Mouse (Mus musculus) liver, embryonic 15.5 days (tissue): ENCODE data around the gene Trim69. TPM values are rescaled to one million over a fixed set of nuclear protein-coding genes. Genes with fewer than 3 reads are reported as not detected.

ENCODE experiments used
- ATAC-seq: fragments of 200-750 bp; cut with Nextera tagmentation; 2 replicates; pipeline ENCODE4 v1.8.0; 2017; ENCODE audit warnings: moderate number of reproducible peaks, mild to moderate bottlenecking, moderate library complexity; ENCODE audit not compliant: insufficient read depth
- H3K27ac ChIP-seq: fragments of 300-500 bp; sonication (generic); replicated peaks from 2 replicates; pipeline ENCODE4 v1.5.1; 2015; ENCODE audit warnings: mild to moderate bottlenecking, inconsistent platforms
- H3K27me3 ChIP-seq: fragments of 300-500 bp; sonication (generic); 2 replicates; pipeline ENCODE4 v1.6.1; 2015; ENCODE audit warnings: mild to moderate bottlenecking, inconsistent platforms
- H3K36me3 ChIP-seq: fragments of 300-500 bp; sonication (generic); replicated peaks from 2 replicates; pipeline ENCODE4 v1.6.1; 2015; ENCODE audit warnings: moderate library complexity, mild to moderate bottlenecking, inconsistent platforms
- H3K4me1 ChIP-seq: fragments of 300-500 bp; sonication (generic); replicated peaks from 2 replicates; pipeline ENCODE4 v1.6.1; 2015; ENCODE audit warnings: inconsistent platforms
- H3K4me2 ChIP-seq: fragments of 300-500 bp; sonication (generic); 2 replicates; pipeline ENCODE4 v1.6.1; 2015; ENCODE audit warnings: moderate library complexity, mild to moderate bottlenecking, inconsistent platforms
- H3K4me3 ChIP-seq: fragments of 300-500 bp; sonication (generic); replicated peaks from 2 replicates; pipeline ENCODE4 v1.5.1; 2015; ENCODE audit warnings: mild to moderate bottlenecking, inconsistent platforms
- H3K9ac ChIP-seq: fragments of 300-500 bp; sonication (generic); 2 replicates; pipeline ENCODE4 v1.6.1; 2015; ENCODE audit warnings: moderate library complexity, mild to moderate bottlenecking, inconsistent platforms
- H3K9me3 ChIP-seq: fragments of 300-500 bp; sonication (generic); replicated peaks from 2 replicates; pipeline ENCODE4 v1.6.1; 2016; ENCODE audit warnings: inconsistent platforms
- WGBS: fragments of 180-500 bp; shearing (Covaris S2); methylation state at CpG from one replicate; pipeline ENCODE4 v1.1.7; 2015; ENCODE audit warnings: mixed read lengths; ENCODE audit not compliant: insufficient replicate concordance; 5-methylcytosine and 5-hydroxymethylcytosine counted together
- polyA plus RNA-seq: library from polyadenylated mRNA; unstranded; fragments of >200 nt; fragmentation: Nextera tagmentation; extraction: Ambion mirVana; gene quantifications from 2 replicates; pipeline ENCODE4 v1.2.1, GENCODE M21; 2015

The Trim69 gene
- polyA plus RNA-seq, 1 experiment from 2014 or later, result not detected

GRCm38 (mm10) chr2:122171292-122171691, 10.8 kb downstream of the Trim69 start:
- H3K4me2 ChIP-seq, result no peak overlapping the region
- no peak overlapping the region for H3K27ac ChIP-seq
- no peak overlapping the region for H3K4me3 ChIP-seq
- WGBS, result 45% methylated on average over 6 of the region's 6 CpGs
- no peak for ATAC-seq
- no peaks in the 10 kb centered on the region for H3K4me1 ChIP-seq
- H3K9ac ChIP-seq, result no peak overlapping the region
- no peaks in the 10 kb centered on the region for H3K36me3 ChIP-seq
- H3K27me3 ChIP-seq, result no peaks in the 10 kb centered on the region
- H3K9me3 ChIP-seq, result no peaks in the 10 kb centered on the region

- Histone ChIP-seq H3K27ac (no peak overlapping the region), H3K36me3 (no peaks in the 10 kb centered on the region), H3K4me3 (no peak overlapping the region), H3K4me1 (no peaks in the 10 kb centered on the region), H3K4me2 (no peak overlapping the region), H3K9me3 (no peaks in the 10 kb centered on the region), H3K9ac (no peak overlapping the region), H3K27me3 (no peaks in the 10 kb centered on the region)
- ATAC-seq, result no peak
- 79% methylated on average over 2 of the region's 2 CpGs for WGBS
Measured at GRCm38 (mm10) chr2:122172188-122172587, 11.7 kb downstream of the Trim69 start.

- no peak for ATAC-seq
- WGBS, result 56% methylated on average over 8 of the region's 8 CpGs
Measured at GRCm38 (mm10) chr2:122180051-122180822, 19.7 kb downstream of the Trim69 start.

GRCm38 (mm10) chr2:122185086-122185485, 24.6 kb downstream of the Trim69 start:
- 56% methylated on average over 4 of the region's 4 CpGs for WGBS
- H3K9ac ChIP-seq, result no peak overlapping the region
- ATAC-seq, result no peak
- H3K9me3 ChIP-seq, result no peaks in the 10 kb centered on the region
- no peak overlapping the region for H3K4me3 ChIP-seq
- no peak overlapping the region for H3K4me2 ChIP-seq
- H3K36me3 ChIP-seq, result no peaks in the 10 kb centered on the region
- H3K4me1 ChIP-seq, result no peaks in the 10 kb centered on the region
- H3K27ac ChIP-seq, result no peak overlapping the region
- H3K27me3 ChIP-seq, result no peaks in the 10 kb centered on the region

More at GRCm38 (mm10) chr2:122180051-122180822, 19.7 kb downstream of the Trim69 start:
- Histone ChIP-seq H3K4me2 (no peak overlapping the region), H3K27me3 (no peaks in the 10 kb centered on the region), H3K9ac (no peak overlapping the region), H3K36me3 (no peaks in the 10 kb centered on the region), H3K4me1 (no peaks in the 10 kb centered on the region), H3K9me3 (no peaks in the 10 kb centered on the region), H3K4me3 (no peak overlapping the region), H3K27ac (no peak overlapping the region)

GRCm38 (mm10) chr2:122186106-122186505, 25.6 kb downstream of the Trim69 start, which contains the start of the genes Patl2 and Terb2:
Patl2 (minus strand) TSS chr2:122186189.
Terb2 (plus strand) TSS chr2:122186272.
- 79% methylated on average over 17 of the region's 17 CpGs for WGBS
- Histone ChIP-seq H3K27me3 (no peaks in the 10 kb centered on the region), H3K4me3 (no peak within 1 kb of the TSS), H3K27ac (no peak within 1 kb of the TSS), H3K4me1 (no peaks in the 10 kb centered on the region), H3K9me3 (no peaks in the 10 kb centered on the region), H3K4me2 (no peak within 1 kb of the TSS), H3K36me3 (no peaks in the 10 kb centered on the region), H3K9ac (no peak within 1 kb of the TSS)
- ATAC-seq, result no peak

GRCm38 (mm10) chr2:122186751-122187150, 26.3 kb downstream of the Trim69 start:
- ATAC-seq, result no peak
- no peaks in the 10 kb centered on the region for H3K4me1 ChIP-seq
- no peak overlapping the region for H3K4me3 ChIP-seq
- H3K36me3 ChIP-seq, result no peaks in the 10 kb centered on the region
- no peak overlapping the region for H3K27ac ChIP-seq
- no peak overlapping the region for H3K4me2 ChIP-seq
- H3K9me3 ChIP-seq, result no peaks in the 10 kb centered on the region
- WGBS, result 82% methylated on average over 3 of the region's 3 CpGs
- H3K27me3 ChIP-seq, result no peaks in the 10 kb centered on the region
- no peak overlapping the region for H3K9ac ChIP-seq

- H3K9me3 ChIP-seq, result no peaks in the 10 kb centered on the region
- 45% methylated on average over 3 of the region's 3 CpGs for WGBS
- ATAC-seq, result no peak
Measured at GRCm38 (mm10) chr2:122191849-122192248, 31.3 kb downstream of the Trim69 start.

GRCm38 (mm10) chr2:122194509-122194929, 34.0 kb downstream of the Trim69 start:
- ATAC-seq, result no peak
- Histone ChIP-seq H3K9ac (no peak overlapping the region), H3K4me1 (no peaks in the 10 kb centered on the region), H3K4me2 (no peak overlapping the region), H3K9me3 (no peaks in the 10 kb centered on the region), H3K4me3 (no peak overlapping the region), H3K27ac (no peak overlapping the region), H3K36me3 (no peaks in the 10 kb centered on the region), H3K27me3 (no peaks in the 10 kb centered on the region)
- 43% methylated on average over 1 of the region's 1 CpGs for whole genome bisulfite sequencing

More at GRCm38 (mm10) chr2:122191849-122192248, 31.3 kb downstream of the Trim69 start:
- Histone ChIP-seq H3K4me2 (no peak overlapping the region), H3K9ac (no peak overlapping the region), H3K36me3 (no peaks in the 10 kb centered on the region), H3K27ac (no peak overlapping the region), H3K4me3 (no peak overlapping the region), H3K4me1 (no peaks in the 10 kb centered on the region), H3K27me3 (no peaks in the 10 kb centered on the region)

- no peak for ATAC-seq
- no peak overlapping the region for H3K4me3 ChIP-seq
- WGBS, result 19% methylated on average over 1 of the region's 1 CpGs
- H3K9me3 ChIP-seq, result no peaks in the 10 kb centered on the region
- H3K4me1 ChIP-seq, result peaks cover 1% of the 10 kb centered on the region; the same call in 1 of the 2 replicates
- no peak overlapping the region for H3K27ac ChIP-seq
- no peaks in the 10 kb centered on the region for H3K27me3 ChIP-seq
- H3K36me3 ChIP-seq, result no peaks in the 10 kb centered on the region
- H3K9ac ChIP-seq, result no peak overlapping the region
- H3K4me2 ChIP-seq, result no peak overlapping the region
Measured at GRCm38 (mm10) chr2:122201501-122201900, 41.0 kb downstream of the Trim69 start.

GRCm38 (mm10) chr2:122206440-122207107, 46.1 kb downstream of the Trim69 start:
- no peak overlapping the region for H3K27ac ChIP-seq
- no peak overlapping the region for H3K4me3 ChIP-seq
- 42% methylated on average over 2 of the region's 2 CpGs for WGBS
- H3K9ac ChIP-seq, result no peak overlapping the region
- no peaks in the 10 kb centered on the region for H3K27me3 ChIP-seq
- no peak for ATAC-seq
- H3K9me3 ChIP-seq, result no peaks in the 10 kb centered on the region
- H3K4me1 ChIP-seq, result peaks cover 4% of the 10 kb centered on the region; the same call in 1 of the 2 replicates
- H3K36me3 ChIP-seq, result no peaks in the 10 kb centered on the region
- H3K4me2 ChIP-seq, result no peak overlapping the region

GRCm38 (mm10) chr2:122210534-122211228, 50.2 kb downstream of the Trim69 start:
- H3K27ac ChIP-seq, result no peak overlapping the region
- H3K4me2 ChIP-seq, result no peak overlapping the region
- H3K9me3 ChIP-seq, result no peaks in the 10 kb centered on the region
- H3K4me1 ChIP-seq, result peaks cover 4% of the 10 kb centered on the region; the same call in 1 of the 2 replicates
- ATAC-seq, result no peak
- H3K9ac ChIP-seq, result no peak overlapping the region
- H3K4me3 ChIP-seq, result no peak overlapping the region
- no peaks in the 10 kb centered on the region for H3K36me3 ChIP-seq
- WGBS, result 75% methylated on average over 3 of the region's 3 CpGs
- H3K27me3 ChIP-seq, result no peaks in the 10 kb centered on the region
